Mouse (Mus musculus): Measurements from ENCODE around the gene Wdr63. TPM values are rescaled to one million over a fixed set of nuclear protein-coding genes. Genes with fewer than 3 reads are reported as not detected.
A peak's percentile ranks its signal among the peaks of the same experiment; 100 is the strongest.

Gene Wdr63
- polyA plus RNA-seq (2014; fragmentation: Nextera tagmentation; extraction: Ambion mirVana), result 0.21 TPM in 1 of 2 replicates, not detected in the other

GRCm38 (mm10) chr3:146107921-146108571 is at the start of gene Wdr63:
Wdr63 (minus strand) TSS chr3:146108130.
- 10% methylated on average over 18 of the region's 18 CpGs for WGBS (ENCODE audit: insufficient replicate concordance)
- ATAC-seq (replicated peaks; ENCODE audit: insufficient number of reproducible peaks, low FRiP score, low TSS enrichment), result peak; percentile 90
- peak within 1 kb of the TSS; percentile 36 for H3K4me3 ChIP-seq (ENCODE audit: low read depth, low read length)

GRCm38 (mm10) chr3:146156811-146157210 is 48.9 kb upstream of the Wdr63 start:
- H3K4me2 ChIP-seq, result no peak overlapping the region
- H3K27me3 ChIP-seq (ENCODE audit: control insufficient read depth, insufficient read depth, low read length), result no peaks in the 10 kb centered on the region
- H3K4me3 ChIP-seq (ENCODE audit: low read depth, low read length), result no peak overlapping the region
- 78% methylated on average over 2 of the region's 2 CpGs for WGBS (ENCODE audit: insufficient replicate concordance)
- H3K4me1 ChIP-seq (ENCODE audit: control insufficient read depth, insufficient read depth, low read length), result no peaks in the 10 kb centered on the region; the same call in 1 of the 2 replicates
- no peak overlapping the region for H3K9ac ChIP-seq (ENCODE audit: low read depth, low read length)
- no peak for ATAC-seq (replicated peaks; ENCODE audit: insufficient number of reproducible peaks, low FRiP score, low TSS enrichment)
- H3K9me3 ChIP-seq (replicated peaks; ENCODE audit: control insufficient read depth, low read length), result no peaks in the 10 kb centered on the region
- H3K27ac ChIP-seq (ENCODE audit: low read depth, low read length), result no peak overlapping the region
- no peaks in the 10 kb centered on the region for H3K36me3 ChIP-seq (ENCODE audit: control insufficient read depth, insufficient read depth, low read length)

More at GRCm38 (mm10) chr3:146107921-146108571, at the start of gene Wdr63:
- Histone ChIP-seq H3K4me2 (peak within 1 kb of the TSS; percentile 69), H3K36me3 (ENCODE audit: control insufficient read depth, insufficient read depth, low read length) (no peaks in the 10 kb centered on the region), H3K9ac (ENCODE audit: low read depth, low read length) (peak within 1 kb of the TSS; percentile 16; the same call in 1 of the 2 replicates), H3K27me3 (ENCODE audit: control insufficient read depth, insufficient read depth, low read length) (no peaks in the 10 kb centered on the region; the same call in 1 of the 2 replicates), H3K9me3 (replicated peaks; ENCODE audit: control insufficient read depth, low read length) (no peaks in the 10 kb centered on the region), H3K4me1 (ENCODE audit: control insufficient read depth, insufficient read depth, low read length) (no peaks in the 10 kb centered on the region), H3K27ac (ENCODE audit: low read depth, low read length) (no peak within 1 kb of the TSS)

GRCm38 (mm10) chr3:146155628-146156576 is 48.0 kb upstream of the Wdr63 start:
- Histone ChIP-seq H3K4me3 (ENCODE audit: low read depth, low read length) (no peak overlapping the region), H3K9ac (ENCODE audit: low read depth, low read length) (no peak overlapping the region), H3K4me2 (no peak overlapping the region), H3K27me3 (ENCODE audit: control insufficient read depth, insufficient read depth, low read length) (peaks cover 6% of the 10 kb centered on the region), H3K4me1 (ENCODE audit: control insufficient read depth, insufficient read depth, low read length) (no peaks in the 10 kb centered on the region; the same call in 1 of the 2 replicates), H3K27ac (ENCODE audit: low read depth, low read length) (no peak overlapping the region), H3K9me3 (replicated peaks; ENCODE audit: control insufficient read depth, low read length) (no peaks in the 10 kb centered on the region), H3K36me3 (ENCODE audit: control insufficient read depth, insufficient read depth, low read length) (no peaks in the 10 kb centered on the region)
- ATAC-seq (replicated peaks; ENCODE audit: insufficient number of reproducible peaks, low FRiP score, low TSS enrichment), result no peak
- WGBS (ENCODE audit: insufficient replicate concordance), result 59% methylated on average over 13 of the region's 13 CpGs

- no peak overlapping the region for H3K27ac ChIP-seq (ENCODE audit: low read depth, low read length)
- 36% methylated on average over 12 of the region's 12 CpGs for WGBS (ENCODE audit: insufficient replicate concordance)
- no peak overlapping the region for H3K9ac ChIP-seq (ENCODE audit: low read depth, low read length)
- no peak overlapping the region; the same call in 1 of the 2 replicates for H3K4me2 ChIP-seq
- no peak for ATAC-seq (replicated peaks; ENCODE audit: insufficient number of reproducible peaks, low FRiP score, low TSS enrichment)
- H3K4me3 ChIP-seq (ENCODE audit: low read depth, low read length), result no peak overlapping the region
- peaks cover 13% of the 10 kb centered on the region for H3K27me3 ChIP-seq (ENCODE audit: control insufficient read depth, insufficient read depth, low read length)
- peaks cover 8% of the 10 kb centered on the region for H3K4me1 ChIP-seq (ENCODE audit: control insufficient read depth, insufficient read depth, low read length)
- H3K36me3 ChIP-seq (ENCODE audit: control insufficient read depth, insufficient read depth, low read length), result no peaks in the 10 kb centered on the region
- no peaks in the 10 kb centered on the region for H3K9me3 ChIP-seq (replicated peaks; ENCODE audit: control insufficient read depth, low read length)
Measured at GRCm38 (mm10) chr3:146153862-146154611, 46.1 kb upstream of the Wdr63 start.

GRCm38 (mm10) chr3:146152913-146153312 is 45.0 kb upstream of the Wdr63 start:
- no peak overlapping the region for H3K4me3 ChIP-seq (ENCODE audit: low read depth, low read length)
- peaks cover 8% of the 10 kb centered on the region for H3K4me1 ChIP-seq (ENCODE audit: control insufficient read depth, insufficient read depth, low read length)
- H3K36me3 ChIP-seq (ENCODE audit: control insufficient read depth, insufficient read depth, low read length), result no peaks in the 10 kb centered on the region
- H3K27ac ChIP-seq (ENCODE audit: low read depth, low read length), result no peak overlapping the region
- no peak overlapping the region for H3K9ac ChIP-seq (ENCODE audit: low read depth, low read length)
- WGBS (ENCODE audit: insufficient replicate concordance), result 86% methylated on average over 2 of the region's 2 CpGs
- H3K4me2 ChIP-seq, result no peak overlapping the region
- peaks cover 13% of the 10 kb centered on the region for H3K27me3 ChIP-seq (ENCODE audit: control insufficient read depth, insufficient read depth, low read length)
- no peaks in the 10 kb centered on the region for H3K9me3 ChIP-seq (replicated peaks; ENCODE audit: control insufficient read depth, low read length)
- no peak for ATAC-seq (replicated peaks; ENCODE audit: insufficient number of reproducible peaks, low FRiP score, low TSS enrichment)

- no peaks in the 10 kb centered on the region for H3K36me3 ChIP-seq (ENCODE audit: control insufficient read depth, insufficient read depth, low read length)
- H3K4me1 ChIP-seq (ENCODE audit: control insufficient read depth, insufficient read depth, low read length), result peaks cover 8% of the 10 kb centered on the region
- H3K9me3 ChIP-seq (replicated peaks; ENCODE audit: control insufficient read depth, low read length), result no peaks in the 10 kb centered on the region
- H3K27ac ChIP-seq (ENCODE audit: low read depth, low read length), result no peak overlapping the region
- no peak overlapping the region for H3K4me2 ChIP-seq
- no peak for ATAC-seq (replicated peaks; ENCODE audit: insufficient number of reproducible peaks, low FRiP score, low TSS enrichment)
- no peak overlapping the region for H3K9ac ChIP-seq (ENCODE audit: low read depth, low read length)
- peaks cover 13% of the 10 kb centered on the region for H3K27me3 ChIP-seq (ENCODE audit: control insufficient read depth, insufficient read depth, low read length)
- 85% methylated on average over 8 of the region's 8 CpGs for WGBS (ENCODE audit: insufficient replicate concordance)
- no peak overlapping the region for H3K4me3 ChIP-seq (ENCODE audit: low read depth, low read length)
Measured at GRCm38 (mm10) chr3:146152348-146152747, 44.4 kb upstream of the Wdr63 start.

- no peaks in the 10 kb centered on the region for H3K36me3 ChIP-seq (ENCODE audit: control insufficient read depth, insufficient read depth, low read length)
- peaks cover 17% of the 10 kb centered on the region for H3K27me3 ChIP-seq (ENCODE audit: control insufficient read depth, insufficient read depth, low read length)
- H3K4me2 ChIP-seq, result no peak overlapping the region
- H3K4me3 ChIP-seq (ENCODE audit: low read depth, low read length), result no peak overlapping the region
- no peak overlapping the region for H3K27ac ChIP-seq (ENCODE audit: low read depth, low read length)
- peaks cover 8% of the 10 kb centered on the region for H3K4me1 ChIP-seq (ENCODE audit: control insufficient read depth, insufficient read depth, low read length)
- no peak for ATAC-seq (replicated peaks; ENCODE audit: insufficient number of reproducible peaks, low FRiP score, low TSS enrichment)
- 85% methylated on average over 8 of the region's 8 CpGs for WGBS (ENCODE audit: insufficient replicate concordance)
- no peak overlapping the region for H3K9ac ChIP-seq (ENCODE audit: low read depth, low read length)
- H3K9me3 ChIP-seq (replicated peaks; ENCODE audit: control insufficient read depth, low read length), result no peaks in the 10 kb centered on the region
Measured at GRCm38 (mm10) chr3:146151755-146152154, 43.8 kb upstream of the Wdr63 start.

GRCm38 (mm10) chr3:146151328-146151727 is 43.4 kb upstream of the Wdr63 start:
- no peak overlapping the region for H3K4me3 ChIP-seq (ENCODE audit: low read depth, low read length)
- H3K27ac ChIP-seq (ENCODE audit: low read depth, low read length), result no peak overlapping the region
- peaks cover 17% of the 10 kb centered on the region for H3K27me3 ChIP-seq (ENCODE audit: control insufficient read depth, insufficient read depth, low read length)
- H3K9ac ChIP-seq (ENCODE audit: low read depth, low read length), result no peak overlapping the region
- no peak for ATAC-seq (replicated peaks; ENCODE audit: insufficient number of reproducible peaks, low FRiP score, low TSS enrichment)
- H3K4me1 ChIP-seq (ENCODE audit: control insufficient read depth, insufficient read depth, low read length), result peaks cover 8% of the 10 kb centered on the region
- 93% methylated on average over 10 of the region's 10 CpGs for WGBS (ENCODE audit: insufficient replicate concordance)
- H3K36me3 ChIP-seq (ENCODE audit: control insufficient read depth, insufficient read depth, low read length), result no peaks in the 10 kb centered on the region
- no peaks in the 10 kb centered on the region for H3K9me3 ChIP-seq (replicated peaks; ENCODE audit: control insufficient read depth, low read length)
- no peak overlapping the region for H3K4me2 ChIP-seq
